9 mouse cellular contexts compared by ENCODE assay signal in the genomic region with DNA sequence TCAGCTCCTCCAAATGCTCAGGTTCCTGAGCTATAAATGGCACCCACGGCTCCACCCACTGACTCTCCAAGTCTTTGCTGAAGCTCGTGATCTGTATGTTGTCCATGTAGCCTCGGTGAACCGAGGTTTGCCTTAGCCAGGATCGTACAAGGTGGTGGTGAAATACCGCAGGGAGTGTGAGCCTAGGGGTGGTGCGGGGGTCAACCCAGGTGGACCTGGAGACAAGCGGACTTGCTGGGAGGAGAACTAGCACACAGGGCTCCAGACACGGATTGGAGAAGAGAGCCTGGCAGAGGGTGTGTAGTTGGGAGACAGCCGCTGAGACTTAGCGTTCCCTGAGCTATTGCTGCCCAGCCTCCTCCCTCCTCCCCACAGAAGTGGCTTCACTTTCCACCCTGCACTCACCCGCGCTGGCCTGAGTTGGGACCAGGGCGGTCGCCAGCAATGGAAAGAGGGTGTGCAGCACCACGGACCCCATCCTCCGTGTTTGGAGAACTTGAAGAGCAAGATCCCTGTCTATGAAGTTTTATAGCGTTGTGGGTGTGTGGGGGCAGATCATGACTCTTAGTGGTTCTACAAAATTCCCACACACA. TPM values are rescaled to one million over a fixed set of nuclear protein-coding genes. Genes with fewer than 3 reads are reported as not detected.
A peak's percentile ranks its signal among the peaks of the same experiment; 100 is the strongest.
DNase-seq lines count a peak whose midpoint lies in the region; ATAC-seq and TF ChIP-seq lines count a peak whose summit lies in the region.
"Had no signal": no experiment of that assay in that cellular context is flagged by ENCODE, and none has a peak within 500 bp of the region (broad histone marks: within the 10 kb centered on the region; RNA-seq: fewer than 3 reads in every experiment).

A gene (minus strand): TSS at position 17 of the 593 bp plus-strand sequence.

- TF ChIP-seq CTCF in ES-Bruce4 (IDR thresholded peaks at IDR 0.05; ENCODE audit: low read depth, low read length) = no peak

- no peak for TF ChIP-seq EP300 in ES-Bruce4 (IDR thresholded peaks at IDR 0.05; ENCODE audit: insufficient read depth, low read depth, low read length)

- H3K27ac ChIP-seq in hindbrain, embryonic 10.5 days = no peak within 1 kb of the TSS
- H3K27ac ChIP-seq in hindbrain, embryonic 14.5 days = no peak within 1 kb of the TSS
- peak within 1 kb of the TSS; percentile 99 for H3K27ac ChIP-seq in ES-Bruce4 (ENCODE audit: insufficient read depth, low read length)
- H3K27ac ChIP-seq in limb, embryonic 13.5 days = no peak within 1 kb of the TSS
- no peak within 1 kb of the TSS for H3K27ac ChIP-seq in stomach, embryonic 15.5 days

- 15% methylated on average over 18 of the region's 18 CpGs for WGBS in hindbrain, embryonic 10.5 days
- WGBS in hindbrain, embryonic 14.5 days = 25% methylated on average over 18 of the region's 18 CpGs
- WGBS in limb, embryonic 13.5 days = 13% methylated on average over 18 of the region's 18 CpGs
- 11% methylated on average over 18 of the region's 18 CpGs for WGBS in stomach, embryonic 15.5 days

- TF ChIP-seq POLR2A in ES-Bruce4 (IDR thresholded peaks at IDR 0.05; ENCODE audit: insufficient read depth, low read length) = no peak

- no peak within 1 kb of the TSS for H3K9ac ChIP-seq in hindbrain, embryonic 14.5 days
- peak within 1 kb of the TSS; percentile 68 for H3K9ac ChIP-seq in ES-Bruce4 (ENCODE audit: low read depth, poor library complexity, severe bottlenecking)
- no peak within 1 kb of the TSS for H3K9ac ChIP-seq in limb, embryonic 13.5 days
- H3K9ac ChIP-seq in stomach, embryonic 15.5 days = no peak within 1 kb of the TSS

- no peak for ATAC-seq in hindbrain, embryonic 14.5 days (ENCODE audit: low FRiP score)
- ATAC-seq in limb, embryonic 13.5 days (ENCODE audit: low FRiP score, low read depth) = peak; percentile 19; the same call in 1 of the 2 replicates
- no peak for ATAC-seq in stomach, embryonic 15.5 days (ENCODE audit: insufficient read depth, low FRiP score, low read depth)
- no peak for ATAC-seq in CD4-positive, CD25-positive, alpha-beta regulatory T cell, adult 4 months

- H3K9me3 ChIP-seq in hindbrain, embryonic 10.5 days = no peaks in the 10 kb centered on the region
- H3K9me3 ChIP-seq in hindbrain, embryonic 14.5 days (ENCODE audit: control insufficient read depth, low read length) = no peaks in the 10 kb centered on the region
- no peaks in the 10 kb centered on the region for H3K9me3 ChIP-seq in ES-Bruce4 (replicated peaks; ENCODE audit: control insufficient read depth, insufficient read depth, low read length, poor library complexity, severe bottlenecking)
- no peaks in the 10 kb centered on the region for H3K9me3 ChIP-seq in limb, embryonic 13.5 days
- H3K9me3 ChIP-seq in stomach, embryonic 15.5 days = no peaks in the 10 kb centered on the region

- H3K36me3 ChIP-seq in hindbrain, embryonic 10.5 days = no peaks in the 10 kb centered on the region
- H3K36me3 ChIP-seq in hindbrain, embryonic 14.5 days (replicated peaks; ENCODE audit: control insufficient read depth, insufficient read depth) = no peaks in the 10 kb centered on the region
- H3K36me3 ChIP-seq in ES-Bruce4 (ENCODE audit: control insufficient read depth, insufficient read depth, low read length, poor library complexity, severe bottlenecking) = no peaks in the 10 kb centered on the region; the same call in 1 of the 2 replicates
- no peaks in the 10 kb centered on the region for H3K36me3 ChIP-seq in limb, embryonic 13.5 days
- H3K36me3 ChIP-seq in stomach, embryonic 15.5 days = no peaks in the 10 kb centered on the region

- H3K4me2 ChIP-seq in hindbrain, embryonic 14.5 days (replicated peaks) = no peak within 1 kb of the TSS
- H3K4me2 ChIP-seq in limb, embryonic 13.5 days (replicated peaks) = peak within 1 kb of the TSS; percentile 50
- peak within 1 kb of the TSS; percentile 42 for H3K4me2 ChIP-seq in stomach, embryonic 15.5 days

- peak within 1 kb of the TSS; percentile 21 for H3K4me3 ChIP-seq in hindbrain, embryonic 10.5 days
- H3K4me3 ChIP-seq in hindbrain, embryonic 14.5 days (replicated peaks; ENCODE audit: low read length) = no peak within 1 kb of the TSS
- peak within 1 kb of the TSS; percentile 48 for H3K4me3 ChIP-seq in ES-Bruce4 (ENCODE audit: low read depth, low read length)
- H3K4me3 ChIP-seq in limb, embryonic 13.5 days = 0 out of 2 replicates have a peak within 1 kb of the TSS, but pooled peaks have one; percentile 4
- no peak within 1 kb of the TSS for H3K4me3 ChIP-seq in stomach, embryonic 15.5 days (replicated peaks)

- H3K27me3 ChIP-seq in hindbrain, embryonic 10.5 days (ENCODE audit: insufficient read depth, poor library complexity, severe bottlenecking) = peaks cover 16% of the 10 kb centered on the region
- H3K27me3 ChIP-seq in hindbrain, embryonic 14.5 days (ENCODE audit: control insufficient read depth, insufficient read depth, low read length) = no peaks in the 10 kb centered on the region
- no peaks in the 10 kb centered on the region for H3K27me3 ChIP-seq in ES-Bruce4 (ENCODE audit: control insufficient read depth, insufficient read depth, low read length, poor library complexity, severe bottlenecking)
- H3K27me3 ChIP-seq in limb, embryonic 13.5 days = peaks cover 6% of the 10 kb centered on the region
- H3K27me3 ChIP-seq in stomach, embryonic 15.5 days (replicated peaks) = no peaks in the 10 kb centered on the region

- DNase-seq in hindbrain, embryonic 10.5 days (ENCODE audit: low spot score) = no peak
- DNase-seq in hindbrain, embryonic 14.5 days (ENCODE audit: low spot score) = no peak
- DNase-seq in heart, adult 18-20 months = peak; percentile 48 to 56
- DNase-seq in cerebellum, adult 8-10 months = no peak

- peaks cover 15% of the 10 kb centered on the region for H3K4me1 ChIP-seq in hindbrain, embryonic 10.5 days (replicated peaks)
- H3K4me1 ChIP-seq in hindbrain, embryonic 14.5 days (replicated peaks; ENCODE audit: control insufficient read depth, insufficient read depth, low read length) = no peaks in the 10 kb centered on the region
- H3K4me1 ChIP-seq in ES-Bruce4 (ENCODE audit: control insufficient read depth, insufficient read depth, low read length) = peaks cover 11% of the 10 kb centered on the region
- H3K4me1 ChIP-seq in limb, embryonic 13.5 days = peaks cover 26% of the 10 kb centered on the region
- peaks cover 5% of the 10 kb centered on the region; the same call in 1 of the 2 replicates for H3K4me1 ChIP-seq in stomach, embryonic 15.5 days

RNA-seq across cellular contexts. Expression of the gene that starts here (rescaled TPM):
- not detected in 2 replicates for polyA plus RNA-seq in hindbrain, embryonic 10.5 days (2016; fragmentation: Nextera tagmentation; extraction: Ambion mirVana)
- 0.47 TPM in 1 of 2 replicates, not detected in the other for polyA plus RNA-seq in hindbrain, embryonic 14.5 days (2014; fragmentation: Nextera tagmentation; extraction: Ambion mirVana)
- 2.9 and 4.7 TPM in 2 replicates for polyA plus RNA-seq in ES-Bruce4 (2011; ENCODE audit: insufficient read depth, insufficient read length, low read depth, missing spikeins)
- 1 to 10 TPM in 1 of 2 experiments, under 1 TPM in 1; 0.90 to 1.0 TPM for total RNA-seq in heart, adult 18-20 months (2021)
- polyA plus RNA-seq in limb, embryonic 13.5 days (2015; fragmentation: Nextera tagmentation; extraction: Ambion mirVana) = not detected in 2 replicates
- polyA plus RNA-seq in stomach, embryonic 15.5 days (2015; fragmentation: Nextera tagmentation; extraction: Ambion mirVana) = not detected in 2 replicates
- polyA plus RNA-seq in CD4-positive, CD25-positive, alpha-beta regulatory T cell, adult 4 months (2017; shearing (Covaris generic)) = not detected
- polyA plus RNA-seq: spleen, adult 2 months had no signal

Comparison
In these comparisons a context has a peak if more than half of its experiments do, and no peak if none do; other contexts are left out.
1. H3K4me3 ChIP-seq: peak in hindbrain, embryonic 10.5 days (single experiment) and ES-Bruce4 (single experiment); none in hindbrain, embryonic 14.5 days (single experiment) and stomach, embryonic 15.5 days (single experiment).
2. Peak in ATAC-seq, H3K4me3 ChIP-seq and H3K4me2 ChIP-seq in limb, embryonic 13.5 days; RNA of the gene not detected or under 1 TPM.
3. DNase-seq: peak in heart, adult 18-20 months (2 of 2); none in hindbrain, embryonic 10.5 days (single experiment), hindbrain, embryonic 14.5 days (single experiment) and cerebellum, adult 8-10 months (single experiment).